Comparison of ENCODE assay signal across 10 mouse cellular contexts in the genomic region with DNA sequence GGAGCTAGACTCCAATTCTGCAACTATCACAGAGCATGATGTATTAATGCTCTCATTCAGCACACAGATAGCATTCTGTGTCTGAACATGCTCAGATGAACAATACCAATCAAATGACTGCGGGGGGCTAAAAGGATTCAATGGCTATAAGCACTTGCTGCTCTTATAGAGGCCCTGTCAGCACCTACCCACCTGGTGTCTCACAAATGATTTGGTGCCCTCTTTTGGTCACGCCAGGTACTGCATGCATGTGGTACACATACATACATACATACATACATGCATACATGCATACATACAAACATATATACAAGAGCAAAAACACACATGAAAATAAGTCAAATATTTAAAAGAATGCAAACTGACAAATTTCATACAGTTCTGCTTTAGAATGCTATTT.
A peak's percentile ranks its signal among the peaks of the same experiment; 100 is the strongest.
DNase-seq lines count a peak whose midpoint lies in the region; TF ChIP-seq lines count a peak whose summit lies in the region.
"Had no signal": no experiment of that assay in that cellular context is flagged by ENCODE, and none has a peak within 500 bp of the region (broad histone marks: within the 10 kb centered on the region; RNA-seq: fewer than 3 reads in every experiment).

No protein-coding gene starts in this region.

- no peak overlapping the region for H3K27ac ChIP-seq in bone marrow, adult 2 months (ENCODE audit: control insufficient read depth, insufficient read depth, low read depth, low read length, poor library complexity)
- H3K27ac ChIP-seq: limb, embryonic 13.5 days; midbrain, embryonic 15.5 days had no signal

- no peak overlapping the region for H3K4me3 ChIP-seq in bone marrow, adult 2 months (replicated peaks; ENCODE audit: control insufficient read depth, low read depth, low read length)
- H3K4me3 ChIP-seq: limb, embryonic 13.5 days; midbrain, embryonic 15.5 days had no signal

- no peak for TF ChIP-seq POLR2A in bone marrow, adult 2 months (IDR thresholded peaks at IDR 0.05; ENCODE audit: borderline replicate concordance, control insufficient read depth, low read depth, low read length)

- WGBS in bone marrow, adult 2 months: 89% methylated on average over 2 of the region's 2 CpGs

- peak; percentile 32; the same call in 1 of the 2 replicates for TF ChIP-seq CTCF in bone marrow, adult 2 months (IDR thresholded peaks at IDR 0.05; ENCODE audit: control insufficient read depth, insufficient read depth, low read length)

- DNase-seq in heart, adult 11 months: peak; percentile 33
- no peak for DNase-seq in heart, adult 18-20 months
- DNase-seq in right cerebral cortex, postnatal 14 days: peak; percentile 8
- DNase-seq in right cerebral cortex, postnatal 36 days (ENCODE audit: low spot score in 2 of 2): no peak
- peak; percentile 24 for DNase-seq in thymus, postnatal 25 days
- no peak for DNase-seq in urinary bladder, adult 18-20 months (ENCODE audit: low spot score in 2 of 2)
- no peak for DNase-seq in layer of hippocampus, adult 8-10 months (ENCODE audit: low spot score in 2 of 2)

- no peaks in the 10 kb centered on the region for H3K4me1 ChIP-seq in bone marrow, adult 2 months (ENCODE audit: control insufficient read depth, insufficient read depth, low read length)
- H3K4me1 ChIP-seq: limb, embryonic 13.5 days; midbrain, embryonic 15.5 days had no signal

Comparison
In these comparisons a context has a peak if more than half of its experiments do, and no peak if none do; other contexts are left out.
1. DNase-seq: peak in heart, adult 11 months (single experiment), right cerebral cortex, postnatal 14 days (single experiment) and thymus, postnatal 25 days (single experiment); none in heart, adult 18-20 months (0 of 2), right cerebral cortex, postnatal 36 days (0 of 2), urinary bladder, adult 18-20 months (0 of 2) and layer of hippocampus, adult 8-10 months (0 of 2).